Mouse (Mus musculus) hindbrain, embryonic 16.5 days (tissue): Measurements from ENCODE around the gene Themis2. TPM values are rescaled to one million over a fixed set of nuclear protein-coding genes. Genes with fewer than 3 reads are reported as not detected.
"Not testable (repeated sequence)": the region's sequence is repeated elsewhere in the genome, so short reads cannot be mapped to it uniquely, and the experiment has no call there.

Experiments
- ATAC-seq: fragments of 200-750 bp; cut with Nextera tagmentation; 2 replicates; pipeline ENCODE4 v1.8.0; 2017; ENCODE audit warnings: moderate TSS enrichment, moderate library complexity
- H3K27ac ChIP-seq: fragments of 300-500 bp; sonication (generic); 2 replicates; pipeline ENCODE4 v1.5.1; 2014; ENCODE audit warnings: low read depth, mild to moderate bottlenecking, control low read depth, low read length, moderate library complexity
- H3K27me3 ChIP-seq: fragments of 300-500 bp; sonication (generic); replicated peaks from 2 replicates; pipeline ENCODE4 v1.6.1; 2014; ENCODE audit warnings: low read length; ENCODE audit not compliant: control insufficient read depth, insufficient read depth
- H3K36me3 ChIP-seq: fragments of 300-500 bp; sonication (generic); 2 replicates; pipeline ENCODE4 v1.6.1; 2014; ENCODE audit warnings: mild to moderate bottlenecking, low read length, moderate library complexity, mixed read lengths; ENCODE audit not compliant: control insufficient read depth, insufficient read depth
- H3K4me1 ChIP-seq: fragments of 300-500 bp; sonication (generic); 2 replicates; pipeline ENCODE4 v1.6.1; 2014; ENCODE audit warnings: low read depth, low read length; ENCODE audit not compliant: control insufficient read depth, insufficient read depth
- H3K4me2 ChIP-seq: fragments of 300-500 bp; sonication (generic); 2 replicates; pipeline ENCODE4 v1.6.1; 2014; ENCODE audit warnings: mild to moderate bottlenecking, low read length, control low read depth, moderate library complexity
- H3K4me3 ChIP-seq: fragments of 300-500 bp; sonication (generic); 2 replicates; pipeline ENCODE4 v1.5.1; 2014; ENCODE audit warnings: mild to moderate bottlenecking, low read length, control low read depth, moderate library complexity
- H3K9ac ChIP-seq: fragments of 300-500 bp; sonication (generic); 2 replicates; pipeline ENCODE4 v1.6.1; 2014; ENCODE audit warnings: low read depth, mild to moderate bottlenecking, control low read depth, low read length, moderate library complexity
- H3K9me3 ChIP-seq: fragments of 300-500 bp; sonication (generic); 2 replicates; pipeline ENCODE4 v1.6.1; 2014; ENCODE audit warnings: mild to moderate bottlenecking, low read length, moderate library complexity; ENCODE audit not compliant: control insufficient read depth
- WGBS: fragments of 180-500 bp; shearing (Covaris S2); extraction: QIAGEN DNeasy Blood & Tissue Kit; methylation state at CpG from one replicate; pipeline ENCODE4 v1.1.7; 2014; 5-methylcytosine and 5-hydroxymethylcytosine counted together
- polyA plus RNA-seq: library from polyadenylated mRNA; unstranded; fragments of >200 nt; fragmentation: Nextera tagmentation; extraction: Ambion mirVana; gene quantifications from 2 replicates; pipeline ENCODE4 v1.2.1, GENCODE M21; 2015

The Themis2 gene
- polyA plus RNA-seq, 1 experiment from 2014 or later: 0.36 TPM

DNA sequence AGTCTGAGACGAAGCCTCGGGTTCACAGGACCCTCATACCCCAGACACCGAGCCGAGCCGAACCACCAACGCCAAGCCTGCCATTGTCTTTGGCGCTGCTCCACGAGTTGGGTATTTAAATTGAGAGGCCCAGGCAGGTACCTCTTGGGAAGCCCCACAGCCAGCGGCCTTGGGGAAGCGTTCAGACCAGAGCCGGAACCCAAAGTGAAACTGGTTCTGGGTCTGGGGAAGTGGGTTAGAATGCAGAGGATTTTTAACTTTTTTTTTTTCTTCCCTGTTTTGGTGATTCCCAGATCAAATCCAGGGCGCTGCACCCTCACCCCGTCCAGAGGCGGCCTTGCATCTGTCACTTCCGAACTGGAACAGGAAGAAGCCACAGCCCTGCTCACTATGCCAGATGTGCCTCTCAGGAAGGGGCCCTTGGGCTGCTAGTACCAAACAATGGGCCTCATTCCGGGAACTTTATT lies 6.0 kb upstream of the Themis2 start:
- WGBS: 73% methylated on average over 16 of the region's 16 CpGs
- Histone ChIP-seq H3K4me2 (no peak overlapping the region), H3K4me1 (no peaks in the 10 kb centered on the region), H3K36me3 (no peaks in the 10 kb centered on the region), H3K27me3 (no peaks in the 10 kb centered on the region), H3K4me3 (no peak overlapping the region), H3K9ac (no peak overlapping the region), H3K27ac (no peak overlapping the region), H3K9me3 (no peaks in the 10 kb centered on the region)
- ATAC-seq: no peak

DNA sequence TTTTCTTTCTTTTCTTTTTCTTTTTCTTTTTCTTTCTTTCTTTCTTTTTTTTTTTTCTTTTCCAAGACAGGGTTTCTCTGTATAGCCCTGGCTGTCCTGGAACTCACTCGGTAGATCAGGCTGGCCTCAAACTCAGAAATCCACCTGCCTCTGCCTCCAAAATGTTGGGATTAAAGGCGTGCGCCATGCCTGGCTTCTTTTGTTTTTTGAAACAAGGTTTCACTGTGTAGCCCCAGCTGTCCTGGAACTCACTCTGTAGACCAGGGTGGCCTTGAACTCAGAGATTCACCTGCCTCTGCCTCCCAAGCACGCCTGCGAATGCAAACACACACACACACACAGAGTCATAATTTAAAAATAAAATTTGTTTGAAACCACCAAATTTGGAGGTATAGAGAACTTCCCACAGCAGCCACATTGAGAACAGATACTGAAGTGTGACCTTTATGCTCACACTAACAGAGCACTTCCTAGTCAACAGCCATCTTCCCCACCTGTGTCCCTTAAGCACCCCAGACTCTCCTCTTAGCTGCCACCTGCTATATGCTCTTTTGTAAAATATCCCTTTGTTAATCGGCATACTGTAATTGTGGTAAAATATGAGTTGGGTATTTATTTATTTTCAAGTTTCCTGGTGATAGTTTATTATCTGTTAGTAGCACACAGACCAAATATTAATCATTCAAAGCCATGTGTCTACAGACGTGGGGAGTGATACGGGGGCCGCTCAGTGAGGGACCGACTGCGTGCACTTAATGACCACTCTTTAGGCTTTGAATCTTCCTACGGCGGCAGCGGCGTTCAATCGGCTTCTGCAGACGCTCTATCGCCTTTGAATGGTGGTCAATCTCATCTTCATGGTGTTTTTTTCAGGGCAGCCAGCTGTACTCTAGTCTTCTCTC lies 5.2 kb upstream of the Themis2 start:
- Histone ChIP-seq H3K27me3 (peaks cover 2% of the 10 kb centered on the region; the same call in 1 of the 2 replicates), H3K36me3 (no peaks in the 10 kb centered on the region), H3K9ac (no peak overlapping the region), H3K4me2 (no peak overlapping the region), H3K4me1 (no peaks in the 10 kb centered on the region), H3K27ac (no peak overlapping the region), H3K4me3 (no peak overlapping the region), H3K9me3 (no peaks in the 10 kb centered on the region)
- ATAC-seq: no peak
- WGBS: 86% methylated on average over 18 of the region's 18 CpGs

DNA sequence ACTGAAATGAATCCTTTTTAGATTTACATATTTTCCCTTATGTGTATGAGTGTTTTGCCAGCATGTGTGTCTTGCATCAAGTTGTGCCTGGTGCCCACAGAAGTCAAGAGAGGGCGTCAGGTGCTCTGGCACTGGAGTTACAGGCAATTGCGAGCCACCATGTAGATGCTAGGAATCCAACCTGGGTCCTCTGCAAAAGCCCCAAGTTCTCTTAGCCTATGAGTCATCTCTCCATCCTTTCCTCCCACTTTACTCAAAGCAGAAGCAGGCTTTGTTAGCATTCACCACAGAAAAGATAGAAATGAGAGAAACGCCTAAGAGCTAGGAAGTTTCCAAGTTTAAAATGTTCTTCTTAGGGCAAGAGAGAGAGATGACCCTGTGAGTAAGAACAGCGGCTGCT lies 3.7 kb upstream of the Themis2 start:
- no peak for ATAC-seq
- no peaks in the 10 kb centered on the region for H3K36me3 ChIP-seq
- no peak overlapping the region for H3K27ac ChIP-seq
- H3K9ac ChIP-seq: no peak overlapping the region
- H3K4me1 ChIP-seq: peaks cover 4% of the 10 kb centered on the region; the same call in 1 of the 2 replicates
- H3K27me3 ChIP-seq: peaks cover 9% of the 10 kb centered on the region
- 87% methylated on average over 4 of the region's 4 CpGs for WGBS
- no peak overlapping the region for H3K4me2 ChIP-seq
- no peaks in the 10 kb centered on the region for H3K9me3 ChIP-seq
- no peak overlapping the region for H3K4me3 ChIP-seq

DNA sequence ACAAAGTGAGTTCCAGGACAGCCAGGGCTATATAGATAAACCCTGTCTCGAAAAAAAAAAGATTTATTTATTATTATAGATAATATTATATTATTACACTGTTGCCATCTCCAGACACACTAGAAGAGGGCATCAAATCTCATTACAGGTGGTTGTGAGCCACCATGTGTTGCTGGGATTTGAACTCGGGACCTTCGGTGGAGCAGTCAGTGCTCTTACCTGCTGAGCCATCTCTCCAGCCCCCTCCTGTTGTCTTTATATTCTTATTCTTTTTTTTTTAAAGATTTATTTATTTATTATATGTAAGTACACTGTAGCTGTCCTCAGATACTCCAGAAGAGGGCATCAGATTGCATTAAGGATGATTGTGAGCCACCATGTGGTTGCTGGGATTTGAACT lies 2.5 kb upstream of the Themis2 start:
- H3K9me3 ChIP-seq, H3K27ac ChIP-seq, H3K9ac ChIP-seq, ATAC-seq, H3K4me2 ChIP-seq, H3K4me1 ChIP-seq, H3K36me3 ChIP-seq, H3K4me3 ChIP-seq: not testable (repeated sequence)
- 87% methylated on average over 3 of the region's 3 CpGs for WGBS
- H3K27me3 ChIP-seq: peaks cover 14% of the 10 kb centered on the region

DNA sequence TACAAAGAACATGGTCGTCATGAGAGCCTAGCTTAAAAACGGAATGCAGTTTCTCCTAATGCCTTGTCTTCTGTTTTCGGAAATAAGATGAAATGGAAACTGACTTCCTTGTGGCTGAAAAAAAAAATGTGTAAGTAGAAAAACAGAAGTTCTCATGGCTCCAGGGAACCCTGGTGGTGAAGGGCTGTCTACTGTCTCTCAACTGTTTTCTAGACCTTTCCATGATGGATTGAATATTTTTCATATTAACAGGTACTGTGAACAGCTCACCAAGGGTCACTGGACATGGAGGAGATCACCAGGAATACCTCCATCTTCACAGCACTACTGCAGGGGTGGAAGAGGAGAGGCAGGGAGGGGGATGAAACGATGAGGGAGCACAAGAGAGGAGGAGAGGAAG lies 1.8 kb upstream of the Themis2 start:
- ATAC-seq: no peak
- Histone ChIP-seq H3K9ac (no peak overlapping the region), H3K4me3 (no peak overlapping the region), H3K36me3 (no peaks in the 10 kb centered on the region), H3K27ac (no peak overlapping the region), H3K9me3 (no peaks in the 10 kb centered on the region), H3K4me2 (no peak overlapping the region), H3K27me3 (peaks cover 14% of the 10 kb centered on the region), H3K4me1 (peaks cover 4% of the 10 kb centered on the region; the same call in 1 of the 2 replicates)
- WGBS: 68% methylated on average over 4 of the region's 4 CpGs

DNA sequence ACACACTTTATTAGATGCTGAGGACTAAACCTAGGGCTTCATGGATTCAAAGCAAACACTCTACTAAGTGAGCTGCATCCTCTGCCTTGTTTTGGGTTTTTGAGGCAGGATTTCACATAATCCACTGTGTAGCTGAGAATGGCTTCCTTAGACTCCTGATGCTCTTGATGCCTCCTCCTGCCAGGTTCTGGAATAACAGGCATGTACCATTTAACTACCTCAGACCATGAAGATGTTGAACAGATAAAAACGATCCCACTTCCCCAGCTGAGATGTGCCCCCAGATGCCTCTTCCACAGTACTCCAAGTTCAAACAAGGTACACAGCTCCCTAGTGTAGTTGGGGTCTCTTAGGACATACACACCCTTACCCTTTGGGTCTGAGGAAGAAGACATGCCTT lies 1.3 kb upstream of the Themis2 start:
- Histone ChIP-seq H3K4me3 (no peak overlapping the region), H3K4me2 (no peak overlapping the region), H3K27ac (no peak overlapping the region), H3K36me3 (no peaks in the 10 kb centered on the region), H3K4me1 (peaks cover 4% of the 10 kb centered on the region; the same call in 1 of the 2 replicates), H3K27me3 (peaks cover 14% of the 10 kb centered on the region), H3K9me3 (no peaks in the 10 kb centered on the region), H3K9ac (no peak overlapping the region)
- WGBS: 85% methylated on average over 1 of the region's 1 CpGs
- no peak for ATAC-seq

DNA sequence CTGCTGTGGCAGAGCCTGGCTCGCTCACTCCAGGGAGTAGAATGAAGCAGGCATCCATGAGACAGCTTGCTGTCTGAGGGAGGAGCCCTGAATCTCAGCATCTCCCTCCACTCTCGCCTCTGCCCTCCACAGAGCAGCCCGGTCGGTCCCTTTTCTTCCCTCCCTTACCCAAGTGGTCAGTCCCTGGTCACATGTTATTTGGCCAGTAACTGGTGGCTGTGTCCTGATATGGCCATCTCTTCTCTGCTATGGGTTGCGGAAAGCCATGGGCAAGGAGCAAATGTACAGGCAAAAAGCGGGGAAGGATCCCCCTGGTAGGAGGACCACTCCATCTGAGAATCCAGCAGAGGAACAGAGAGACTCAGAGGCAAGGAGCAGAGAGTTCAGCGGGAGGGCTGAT lies 1.0 kb downstream of the Themis2 start:
- Histone ChIP-seq H3K4me3 (no peak overlapping the region), H3K9ac (no peak overlapping the region), H3K27ac (no peak overlapping the region), H3K27me3 (peaks cover 14% of the 10 kb centered on the region), H3K4me2 (no peak overlapping the region), H3K36me3 (no peaks in the 10 kb centered on the region), H3K4me1 (peaks cover 4% of the 10 kb centered on the region; the same call in 1 of the 2 replicates), H3K9me3 (no peaks in the 10 kb centered on the region)
- no peak for ATAC-seq
- 53% methylated on average over 7 of the region's 7 CpGs for WGBS

DNA sequence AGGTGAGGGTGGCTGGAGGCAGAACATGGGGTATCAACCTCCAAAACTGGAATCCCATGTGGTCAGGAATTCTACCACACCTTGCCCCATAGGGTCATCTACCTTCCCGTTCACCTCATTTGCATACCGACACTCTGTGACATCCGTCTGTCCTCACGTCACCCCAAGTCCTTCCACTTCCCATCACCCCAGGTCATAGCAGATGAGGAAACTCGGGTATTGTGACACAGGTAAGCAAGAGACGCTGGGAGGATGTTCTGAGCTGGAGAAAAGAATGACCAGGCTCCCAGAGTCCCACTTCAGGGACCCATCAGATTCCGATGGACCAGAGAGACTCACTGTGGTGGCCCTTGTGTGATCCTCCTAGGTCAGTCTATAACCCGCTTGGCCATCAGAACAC lies 1.4 kb downstream of the Themis2 start:
- Histone ChIP-seq H3K9ac (no peak overlapping the region), H3K36me3 (no peaks in the 10 kb centered on the region), H3K9me3 (no peaks in the 10 kb centered on the region), H3K4me2 (no peak overlapping the region), H3K4me3 (no peak overlapping the region), H3K4me1 (peaks cover 4% of the 10 kb centered on the region; the same call in 1 of the 2 replicates), H3K27ac (no peak overlapping the region), H3K27me3 (peaks cover 14% of the 10 kb centered on the region)
- ATAC-seq: no peak
- WGBS: 79% methylated on average over 8 of the region's 8 CpGs

DNA sequence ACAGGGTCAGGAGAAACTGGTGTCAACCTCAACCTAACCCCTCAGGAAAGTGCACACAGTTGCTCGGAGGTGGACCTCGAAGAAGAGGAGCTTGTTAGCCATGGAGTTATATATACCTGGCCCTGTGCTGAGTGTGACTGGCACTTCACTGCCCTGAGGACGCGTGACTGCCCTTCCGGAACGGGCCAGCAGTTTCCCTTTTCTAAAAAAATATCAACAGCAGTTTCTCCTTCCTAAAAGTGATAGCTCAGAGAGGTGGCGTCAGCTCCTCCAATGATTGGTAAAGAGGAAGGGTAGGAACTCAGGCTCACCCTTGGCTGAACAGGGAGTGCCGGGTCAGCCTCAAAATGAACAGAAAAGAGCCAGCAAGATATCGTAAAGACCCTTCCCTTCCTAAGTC lies 2.2 kb downstream of the Themis2 start:
- Histone ChIP-seq H3K27me3 (peaks cover 14% of the 10 kb centered on the region), H3K9me3 (no peaks in the 10 kb centered on the region), H3K4me2 (no peak overlapping the region), H3K36me3 (no peaks in the 10 kb centered on the region), H3K9ac (no peak overlapping the region), H3K4me1 (peaks cover 4% of the 10 kb centered on the region; the same call in 1 of the 2 replicates), H3K4me3 (no peak overlapping the region), H3K27ac (no peak overlapping the region)
- ATAC-seq: no peak
- WGBS: 78% methylated on average over 9 of the region's 9 CpGs
